Mouse (Mus musculus) kidney, adult 2 months (tissue): ENCODE measurements around the gene Whrn.

Source experiments
- CTCF ChIP-seq: fragments of 200-500 bp; conservative IDR thresholded peaks from 2 replicates; pipeline ENCODE4 v1.5.1; 2011; ENCODE audit warnings: low read depth, mild to moderate bottlenecking, control low read depth, low read length, moderate library complexity, mixed read lengths; ENCODE audit not compliant: insufficient read depth, insufficient read length
- POLR2A ChIP-seq: fragments of 200-500 bp; IDR thresholded peaks from one replicate; pipeline ENCODE4 v1.6.1; 2011; ENCODE audit warnings: low read depth, low read length, control low read depth

GRCm38 (mm10) chr4:63537602-63538001, 41.8 kb upstream of the Whrn start:
- TF ChIP-seq CTCF (no peak), POLR2A (no peak)
